Mouse (Mus musculus): ENCODE measurements around the gene Pla2g2d. TPM values are rescaled to one million over a fixed set of nuclear protein-coding genes. Genes with fewer than 3 reads are reported as not detected.
A peak's percentile ranks its signal among the peaks of the same experiment; 100 is the strongest.

Pla2g2d gene
- polyA plus RNA-seq (2012; rRNA removed), result 0.64 and 8.4 TPM in 2 replicates

DNA sequence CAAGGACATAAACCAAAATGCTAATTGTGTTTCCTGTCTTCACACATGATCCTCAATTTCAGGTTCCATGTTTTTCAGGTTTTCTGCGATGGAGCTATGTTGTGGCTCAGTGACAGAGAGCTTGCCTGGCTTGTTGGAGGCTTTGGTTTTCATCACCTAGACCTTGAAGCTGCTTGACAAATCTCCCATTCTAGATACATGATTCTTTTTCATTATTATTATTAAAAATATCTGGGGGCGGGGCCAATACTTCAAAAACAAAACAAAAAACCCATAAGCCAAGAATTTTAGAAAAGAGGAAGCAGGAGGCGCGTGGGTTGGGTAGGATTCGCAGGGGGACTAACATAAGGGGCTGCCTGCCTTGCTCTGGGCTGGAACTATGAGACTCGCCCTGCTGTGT lies at the start of gene Pla2g2d:
Pla2g2d (plus strand) TSS at position 301 of the 400 bp plus-strand sequence.
- H3K36me3 ChIP-seq (ENCODE audit: control insufficient read depth, insufficient read depth, low read length), result no peaks in the 10 kb centered on the region
- 88% methylated on average over 6 of the region's 6 CpGs for WGBS
- no peaks in the 10 kb centered on the region for H3K27me3 ChIP-seq (replicated peaks; ENCODE audit: control insufficient read depth, insufficient read depth, low read length)
- H3K27ac ChIP-seq (ENCODE audit: insufficient read depth, low read depth, low read length), result no peak within 1 kb of the TSS
- no peak within 1 kb of the TSS for H3K4me3 ChIP-seq (ENCODE audit: insufficient read depth, low read depth, low read length)
- H3K4me1 ChIP-seq (ENCODE audit: control insufficient read depth, insufficient read depth, low read length), result peaks cover 3% of the 10 kb centered on the region; the same call in 1 of the 2 replicates
- no peak for TF ChIP-seq CTCF (conservative IDR thresholded peaks at IDR 0.05; ENCODE audit: insufficient read depth, insufficient read length, low read depth, low read length)
- no peak for TF ChIP-seq POLR2A (IDR thresholded peaks at IDR 0.05; ENCODE audit: low read depth, low read length)
- DNase-seq, result no peak

GRCm38 (mm10) chr4:138725751-138726150 lies 49.8 kb upstream of the Pla2g2d start:
- Histone ChIP-seq H3K4me3 (ENCODE audit: insufficient read depth, low read depth, low read length) (no peak overlapping the region), H3K27me3 (replicated peaks; ENCODE audit: control insufficient read depth, insufficient read depth, low read length) (no peaks in the 10 kb centered on the region), H3K36me3 (ENCODE audit: control insufficient read depth, insufficient read depth, low read length) (no peaks in the 10 kb centered on the region), H3K4me1 (ENCODE audit: control insufficient read depth, insufficient read depth, low read length) (peaks cover 23% of the 10 kb centered on the region), H3K27ac (ENCODE audit: insufficient read depth, low read depth, low read length) (peak overlapping the region; percentile 31)
- WGBS, result 21% methylated on average over 5 of the region's 5 CpGs
- TF ChIP-seq CTCF (conservative IDR thresholded peaks at IDR 0.05; ENCODE audit: insufficient read depth, insufficient read length, low read depth, low read length) (no peak), POLR2A (IDR thresholded peaks at IDR 0.05; ENCODE audit: low read depth, low read length) (no peak)
- DNase-seq, result peak; percentile 65

DNA sequence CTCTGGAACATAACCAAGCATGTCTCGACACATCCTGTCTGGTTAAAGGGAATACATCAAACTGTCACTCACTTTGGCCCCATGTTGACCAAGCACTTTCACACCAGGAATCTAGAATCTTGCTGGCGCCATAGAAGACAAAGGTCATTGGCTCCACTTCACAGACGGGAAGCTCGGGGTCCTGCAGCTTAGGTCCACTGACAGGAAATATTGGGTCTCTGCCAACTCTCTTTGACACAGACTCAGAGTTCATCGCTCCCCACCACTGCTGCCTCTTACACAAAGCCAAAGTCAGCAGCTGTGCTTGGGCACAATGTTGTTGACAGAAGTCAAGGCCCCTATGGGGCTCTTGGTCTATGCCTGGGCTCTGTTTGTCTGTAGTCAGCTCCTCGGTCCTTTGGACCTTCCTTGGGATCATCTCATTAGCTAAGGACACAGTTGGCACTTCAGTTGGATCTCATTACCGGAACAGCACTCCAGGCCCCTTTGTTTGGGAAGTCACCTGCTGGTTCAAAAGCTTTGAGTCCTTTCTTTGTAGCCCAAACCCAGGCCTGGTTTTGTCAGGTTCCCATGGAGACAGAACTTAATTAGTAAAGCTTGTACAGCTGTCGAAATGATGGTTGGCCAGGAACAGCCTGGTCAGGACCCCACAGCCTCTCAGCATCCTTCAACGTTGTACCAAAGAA lies 46.4 kb upstream of the Pla2g2d start:
- Histone ChIP-seq H3K4me3 (ENCODE audit: insufficient read depth, low read depth, low read length) (no peak overlapping the region), H3K27me3 (replicated peaks; ENCODE audit: control insufficient read depth, insufficient read depth, low read length) (no peaks in the 10 kb centered on the region), H3K27ac (ENCODE audit: insufficient read depth, low read depth, low read length) (peak overlapping the region; percentile 72), H3K36me3 (ENCODE audit: control insufficient read depth, insufficient read depth, low read length) (no peaks in the 10 kb centered on the region), H3K4me1 (ENCODE audit: control insufficient read depth, insufficient read depth, low read length) (peaks cover 14% of the 10 kb centered on the region)
- 40% methylated on average over 9 of the region's 9 CpGs for WGBS
- TF ChIP-seq POLR2A (IDR thresholded peaks at IDR 0.05; ENCODE audit: low read depth, low read length) (no peak), CTCF (conservative IDR thresholded peaks at IDR 0.05; ENCODE audit: insufficient read depth, insufficient read length, low read depth, low read length) (no peak)
- DNase-seq, result peak; percentile 95

DNA sequence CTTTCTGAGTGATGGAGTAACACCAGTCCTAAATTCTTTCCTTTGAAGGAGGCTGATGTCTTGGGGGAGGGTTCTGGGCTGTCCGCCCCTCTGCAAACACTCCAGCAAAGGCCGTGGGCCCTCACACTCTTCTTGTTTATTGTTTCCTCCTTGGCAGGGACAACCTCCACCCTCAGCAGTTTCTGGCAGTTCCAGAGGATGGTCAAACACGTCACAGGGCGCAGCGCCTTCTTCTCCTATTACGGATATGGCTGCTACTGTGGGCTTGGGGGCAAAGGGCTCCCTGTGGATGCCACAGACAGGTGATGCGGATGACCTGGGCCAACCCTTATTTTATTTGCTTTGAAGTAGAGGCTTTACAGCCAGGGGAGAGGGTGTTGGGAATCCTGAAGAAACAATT lies 41.4 kb upstream of the Pla2g2d start:
- H3K4me3 ChIP-seq (ENCODE audit: insufficient read depth, low read depth, low read length), result no peak overlapping the region
- H3K27me3 ChIP-seq (replicated peaks; ENCODE audit: control insufficient read depth, insufficient read depth, low read length), result no peaks in the 10 kb centered on the region
- no peaks in the 10 kb centered on the region for H3K36me3 ChIP-seq (ENCODE audit: control insufficient read depth, insufficient read depth, low read length)
- WGBS, result 57% methylated on average over 7 of the region's 7 CpGs
- no peak overlapping the region for H3K27ac ChIP-seq (ENCODE audit: insufficient read depth, low read depth, low read length)
- DNase-seq, result peak; percentile 71
- no peak for TF ChIP-seq CTCF (conservative IDR thresholded peaks at IDR 0.05; ENCODE audit: insufficient read depth, insufficient read length, low read depth, low read length)
- TF ChIP-seq POLR2A (IDR thresholded peaks at IDR 0.05; ENCODE audit: low read depth, low read length), result no peak
- H3K4me1 ChIP-seq (ENCODE audit: control insufficient read depth, insufficient read depth, low read length), result no peaks in the 10 kb centered on the region; the same call in 1 of the 2 replicates

- Histone ChIP-seq H3K4me1 (ENCODE audit: control insufficient read depth, insufficient read depth, low read length) (no peaks in the 10 kb centered on the region), H3K4me3 (ENCODE audit: insufficient read depth, low read depth, low read length) (no peak overlapping the region), H3K27ac (ENCODE audit: insufficient read depth, low read depth, low read length) (no peak overlapping the region), H3K36me3 (ENCODE audit: control insufficient read depth, insufficient read depth, low read length) (no peaks in the 10 kb centered on the region), H3K27me3 (replicated peaks; ENCODE audit: control insufficient read depth, insufficient read depth, low read length) (no peaks in the 10 kb centered on the region)
- TF ChIP-seq CTCF (conservative IDR thresholded peaks at IDR 0.05; ENCODE audit: insufficient read depth, insufficient read length, low read depth, low read length) (no peak), POLR2A (IDR thresholded peaks at IDR 0.05; ENCODE audit: low read depth, low read length) (no peak)
- DNase-seq, result no peak
- WGBS, result 90% methylated on average over 4 of the region's 4 CpGs
These were observed 40.7 kb upstream of the Pla2g2d start for GRCm38 (mm10) chr4:138734863-138735262.

DNA sequence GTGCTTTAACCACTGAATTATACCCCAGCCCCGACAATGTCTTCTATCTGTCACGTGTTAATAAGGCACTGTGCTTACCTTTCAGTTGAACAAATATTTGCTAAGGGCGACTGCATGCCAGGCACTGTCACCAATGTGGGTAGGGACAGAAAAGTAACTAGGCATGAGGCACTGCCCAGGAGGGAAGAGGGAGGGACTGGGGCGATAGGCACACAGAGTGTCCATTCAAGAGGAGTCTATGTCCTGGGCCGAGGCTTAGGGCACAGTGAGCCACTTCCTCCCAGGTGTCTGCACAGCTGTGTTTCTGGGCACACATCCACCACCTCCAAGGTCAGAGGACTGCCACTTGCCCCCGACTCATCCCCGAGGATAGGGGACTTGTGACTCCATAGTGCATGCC lies 38.5 kb upstream of the Pla2g2d start, which contains the start of gene Ubxn10:
Ubxn10 (minus strand) TSS at position 137 of the 400 bp plus-strand sequence.
- Histone ChIP-seq H3K27ac (ENCODE audit: insufficient read depth, low read depth, low read length) (no peak within 1 kb of the TSS), H3K4me1 (ENCODE audit: control insufficient read depth, insufficient read depth, low read length) (no peaks in the 10 kb centered on the region), H3K4me3 (ENCODE audit: insufficient read depth, low read depth, low read length) (no peak within 1 kb of the TSS), H3K27me3 (replicated peaks; ENCODE audit: control insufficient read depth, insufficient read depth, low read length) (no peaks in the 10 kb centered on the region), H3K36me3 (ENCODE audit: control insufficient read depth, insufficient read depth, low read length) (no peaks in the 10 kb centered on the region)
- TF ChIP-seq POLR2A (IDR thresholded peaks at IDR 0.05; ENCODE audit: low read depth, low read length) (no peak), CTCF (conservative IDR thresholded peaks at IDR 0.05; ENCODE audit: insufficient read depth, insufficient read length, low read depth, low read length) (no peak)
- DNase-seq, result no peak
- WGBS, result 56% methylated on average over 7 of the region's 7 CpGs

GRCm38 (mm10) chr4:138739136-138739851 lies 36.2 kb upstream of the Pla2g2d start:
- Histone ChIP-seq H3K27ac (ENCODE audit: insufficient read depth, low read depth, low read length) (no peak overlapping the region), H3K4me3 (ENCODE audit: insufficient read depth, low read depth, low read length) (no peak overlapping the region), H3K4me1 (ENCODE audit: control insufficient read depth, insufficient read depth, low read length) (no peaks in the 10 kb centered on the region), H3K36me3 (ENCODE audit: control insufficient read depth, insufficient read depth, low read length) (no peaks in the 10 kb centered on the region), H3K27me3 (replicated peaks; ENCODE audit: control insufficient read depth, insufficient read depth, low read length) (no peaks in the 10 kb centered on the region)
- DNase-seq, result no peak
- 56% methylated on average over 7 of the region's 7 CpGs for WGBS
- TF ChIP-seq POLR2A (IDR thresholded peaks at IDR 0.05; ENCODE audit: low read depth, low read length) (no peak), CTCF (conservative IDR thresholded peaks at IDR 0.05; ENCODE audit: insufficient read depth, insufficient read length, low read depth, low read length) (no peak)
